Mouse (Mus musculus) liver, embryonic 11.5 days (tissue): Measurements from ENCODE around the gene Trem1. TPM values are rescaled to one million over a fixed set of nuclear protein-coding genes. Genes with fewer than 3 reads are reported as not detected.

Experiments used
- ATAC-seq: fragments of 200-750 bp; cut with Nextera tagmentation; replicated peaks from 2 replicates; pipeline ENCODE4 v1.8.0; 2017; ENCODE audit warnings: moderate number of reproducible peaks, mild to moderate bottlenecking, moderate TSS enrichment, moderate library complexity; ENCODE audit not compliant: low FRiP score
- DNase-seq: peaks from one replicate; pipeline ENCODE4 v3.0.0-alpha.2; 2017; ENCODE audit warnings: low spot score
- H3K27ac ChIP-seq: fragments of 300-500 bp; sonication (generic); 2 replicates; pipeline ENCODE4 v1.5.1; 2014; ENCODE audit warnings: mild to moderate bottlenecking, low read depth, low read length, control low read depth
- H3K27me3 ChIP-seq: fragments of 300-500 bp; sonication (generic); replicated peaks from 2 replicates; pipeline ENCODE4 v1.6.1; 2014; ENCODE audit warnings: low read length, mixed read lengths; ENCODE audit not compliant: control insufficient read depth, insufficient read depth
- H3K36me3 ChIP-seq: fragments of 300-500 bp; sonication (generic); 2 replicates; pipeline ENCODE4 v1.6.1; 2014; ENCODE audit warnings: mild to moderate bottlenecking, low read length, moderate library complexity, mixed read lengths; ENCODE audit not compliant: control insufficient read depth, insufficient read depth
- H3K4me1 ChIP-seq: fragments of 300-500 bp; sonication (generic); replicated peaks from 2 replicates; pipeline ENCODE4 v1.6.1; 2014; ENCODE audit warnings: low read length, mixed read lengths; ENCODE audit not compliant: control insufficient read depth, insufficient read depth
- H3K4me2 ChIP-seq: fragments of 300-500 bp; sonication (generic); 2 replicates; pipeline ENCODE4 v1.6.1; 2014; ENCODE audit warnings: mild to moderate bottlenecking, control low read depth, moderate library complexity
- H3K4me3 ChIP-seq: fragments of 300-500 bp; sonication (generic); 2 replicates; pipeline ENCODE4 v1.5.1; 2014; ENCODE audit warnings: low read depth, low read length, control low read depth
- H3K9ac ChIP-seq: fragments of 300-500 bp; sonication (generic); 2 replicates; pipeline ENCODE4 v1.6.1; 2014; ENCODE audit warnings: low read depth, low read length, control low read depth
- H3K9me3 ChIP-seq: fragments of 300-500 bp; sonication (generic); 2 replicates; pipeline ENCODE4 v1.6.1; 2016; ENCODE audit warnings: low read length, inconsistent platforms, mixed read lengths; ENCODE audit not compliant: control insufficient read depth
- WGBS: fragments of 180-500 bp; shearing (Covaris S2); extraction: QIAGEN DNeasy Blood & Tissue Kit; methylation state at CpG from one replicate; pipeline ENCODE4 v1.1.7; 2014; 5-methylcytosine and 5-hydroxymethylcytosine counted together
- polyA plus RNA-seq: library from polyadenylated mRNA; unstranded; fragments of >200 nt; fragmentation: Nextera tagmentation; extraction: Ambion mirVana; gene quantifications from 2 replicates; pipeline ENCODE4 v1.2.1, GENCODE M21; 2014

Gene Trem1
- polyA plus RNA-seq, 1 experiment from 2014 or later = 0.89 TPM

DNA sequence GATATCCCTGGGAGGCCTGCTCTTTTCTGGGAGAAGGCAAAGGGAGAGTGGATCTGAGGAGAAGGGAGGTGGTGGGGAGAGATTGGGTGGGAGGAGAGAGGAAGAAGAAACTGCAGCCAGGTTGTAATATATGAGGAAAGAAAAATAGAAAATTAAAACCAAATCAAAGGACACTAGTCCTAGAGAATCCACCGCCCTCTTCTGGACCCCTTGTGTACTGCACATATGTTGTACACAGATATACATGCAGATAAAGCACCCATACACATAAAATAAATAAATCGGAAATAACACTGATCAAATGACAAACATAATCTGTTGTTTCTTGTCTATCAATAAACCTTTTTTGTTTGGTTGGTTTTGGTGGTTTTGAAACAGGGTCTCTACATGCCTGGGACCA, 54.7 kb downstream of the Trem1 start:
- Histone ChIP-seq H3K4me3 (no peak overlapping the region), H3K9ac (no peak overlapping the region), H3K4me1 (peaks cover 5% of the 10 kb centered on the region; the same call in 1 of the 2 replicates), H3K9me3 (no peaks in the 10 kb centered on the region), H3K27ac (no peak overlapping the region), H3K4me2 (no peak overlapping the region), H3K27me3 (no peaks in the 10 kb centered on the region), H3K36me3 (no peaks in the 10 kb centered on the region)
- ATAC-seq (no peak), DNase-seq (no peak)
- 51% methylated on average over 2 of the region's 2 CpGs for WGBS

DNA sequence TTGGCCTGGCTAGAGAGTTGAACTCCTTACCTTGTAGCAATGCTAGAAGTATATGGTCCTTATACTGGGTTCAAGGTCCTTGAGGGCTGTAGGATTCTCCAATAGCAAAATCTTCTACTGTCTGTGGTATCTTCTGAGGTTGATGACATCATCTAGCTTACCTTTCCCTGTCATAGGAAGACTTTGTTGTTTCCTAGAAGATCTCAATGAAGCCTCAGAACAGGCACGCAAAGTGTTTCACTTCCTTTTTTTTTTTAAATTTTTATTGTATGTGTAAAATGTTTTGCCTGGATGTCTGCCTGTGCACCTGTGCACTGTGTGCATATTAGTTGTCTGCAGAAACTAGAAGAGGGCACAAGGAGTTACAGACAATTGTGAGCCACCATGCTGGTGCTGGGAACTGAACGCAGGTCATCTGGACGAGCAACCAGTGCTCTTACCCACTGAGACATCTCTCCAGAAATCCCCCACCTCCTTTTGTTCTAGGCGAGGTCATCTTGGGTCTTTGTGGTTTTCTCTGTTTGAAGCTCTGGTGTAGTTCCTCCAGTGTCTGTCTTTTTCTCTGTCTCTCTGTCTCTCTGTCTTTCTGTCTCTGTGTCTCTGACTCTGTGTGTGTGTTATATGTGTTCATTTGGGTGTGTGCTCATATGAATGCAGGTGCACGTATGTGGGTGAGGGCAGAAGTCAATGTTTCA, 61.1 kb downstream of the Trem1 start:
- DNase-seq = no peak
- 59% methylated on average over 5 of the region's 5 CpGs for WGBS
- Histone ChIP-seq H3K9ac (no peak overlapping the region), H3K4me2 (no peak overlapping the region), H3K36me3 (no peaks in the 10 kb centered on the region), H3K4me3 (no peak overlapping the region), H3K9me3 (no peaks in the 10 kb centered on the region), H3K27ac (no peak overlapping the region), H3K4me1 (peaks cover 4% of the 10 kb centered on the region), H3K27me3 (no peaks in the 10 kb centered on the region)
- no peak for ATAC-seq

Other genes with a start within 250 kb of the Trem1 start
- gene 1700122O11Rik, start 194.5 kb upstream of the Trem1 start, polyA plus RNA-seq = not detected in 2 replicates
- not detected in 2 replicates for gene 1700067P10Rik, start 143.4 kb upstream of the Trem1 start, polyA plus RNA-seq
- gene 9830107B12Rik, start 86.5 kb upstream of the Trem1 start, polyA plus RNA-seq = 0.05 TPM in 1 of 2 replicates, not detected in the other
- not detected in 2 replicates for gene A530064D06Rik, start 65.5 kb upstream of the Trem1 start, polyA plus RNA-seq
- 1.4 and 1.9 TPM in 2 replicates for gene Trem3, start 15.0 kb downstream of the Trem1 start, polyA plus RNA-seq
- gene Treml4, start 31.5 kb downstream of the Trem1 start, polyA plus RNA-seq = 2.5 and 2.9 TPM in 2 replicates
- gene Treml2, start 66.7 kb downstream of the Trem1 start, polyA plus RNA-seq = 3.9 and 4.8 TPM in 2 replicates
- 1.6 and 1.7 TPM in 2 replicates for gene B430306N03Rik, start 83.4 kb downstream of the Trem1 start, polyA plus RNA-seq
- 3.5 and 4.7 TPM in 2 replicates for gene Trem2, start 113.6 kb downstream of the Trem1 start, polyA plus RNA-seq
- gene Treml1, start 127.1 kb downstream of the Trem1 start, polyA plus RNA-seq = 33.2 and 36.3 TPM in 2 replicates
- 18.7 and 20.4 TPM in 2 replicates for gene Nfya, start 177.1 kb downstream of the Trem1 start, polyA plus RNA-seq
- 76.8 and 80.2 TPM in 2 replicates for gene Oard1, start 177.2 kb downstream of the Trem1 start, polyA plus RNA-seq
- 2.5 and 3.0 TPM in 2 replicates for gene Apobec2, start 200.2 kb downstream of the Trem1 start, polyA plus RNA-seq
- 68.1 and 68.7 TPM in 2 replicates for gene Tspo2, start 218.8 kb downstream of the Trem1 start, polyA plus RNA-seq
- gene Unc5cl, start 222.1 kb downstream of the Trem1 start, polyA plus RNA-seq = 1.0 and 2.0 TPM in 2 replicates